8 mouse cellular contexts compared by ENCODE assay signal in genomic region chr12:102703111-102703412, GRCm38 (mm10). TPM values are rescaled to one million over a fixed set of nuclear protein-coding genes. Genes with fewer than 3 reads are reported as not detected.
DNase-seq lines count a peak whose midpoint lies in the region; ATAC-seq lines count a peak whose summit lies in the region.

No protein-coding gene starts in this region.

- peak overlapping the region; percentile 27; the same call in 1 of the 2 replicates for H3K9ac ChIP-seq in midbrain, embryonic 15.5 days

- peaks cover 72% of the 10 kb centered on the region for H3K4me1 ChIP-seq in forebrain, embryonic 10.5 days
- peaks cover 56% of the 10 kb centered on the region for H3K4me1 ChIP-seq in midbrain, embryonic 15.5 days

- peak overlapping the region; percentile 92 for H3K27ac ChIP-seq in forebrain, embryonic 10.5 days
- peak overlapping the region; percentile 64 for H3K27ac ChIP-seq in midbrain, embryonic 15.5 days

- peak overlapping the region; percentile 80 for H3K4me3 ChIP-seq in forebrain, embryonic 10.5 days
- H3K4me3 ChIP-seq in midbrain, embryonic 15.5 days, result peak overlapping the region; percentile 79

- intact Hi-C loops in gastrocnemius, postnatal 36 days (cut with DNase I), result no loop called here

- peak; percentile 71 for DNase-seq in layer of hippocampus, adult 11-12 months (ENCODE audit: low spot score)
- DNase-seq in layer of hippocampus, adult 9-10 months (ENCODE audit: low spot score), result no peak
- DNase-seq in adipocyte (ENCODE audit: low spot score), result peak; percentile 46
- no peak for DNase-seq in forebrain, embryonic 10.5 days (ENCODE audit: extremely low spot score, low spot score)
- peak; percentile 61 for DNase-seq in kidney, postnatal 10 days
- no peak for DNase-seq in urinary bladder, postnatal 10 days (ENCODE audit: low spot score)
- no peak for DNase-seq in gastrocnemius, postnatal 36 days

- H3K4me2 ChIP-seq in midbrain, embryonic 15.5 days, result peak overlapping the region; percentile 75

- peaks cover 28% of the 10 kb centered on the region for H3K27me3 ChIP-seq in forebrain, embryonic 10.5 days (ENCODE audit: poor library complexity, severe bottlenecking)
- no peaks in the 10 kb centered on the region for H3K27me3 ChIP-seq in midbrain, embryonic 15.5 days (replicated peaks)

- no peak for ATAC-seq in midbrain, embryonic 15.5 days (replicated peaks)

- WGBS in forebrain, embryonic 10.5 days, result 5% methylated on average over 4 of the region's 4 CpGs
- 2% methylated on average over 4 of the region's 4 CpGs for WGBS in midbrain, embryonic 15.5 days

- H3K9me3 ChIP-seq in forebrain, embryonic 10.5 days, result no peaks in the 10 kb centered on the region
- H3K9me3 ChIP-seq in midbrain, embryonic 15.5 days, result no peaks in the 10 kb centered on the region

- peaks cover 7% of the 10 kb centered on the region; the same call in 1 of the 2 replicates for H3K36me3 ChIP-seq in forebrain, embryonic 10.5 days (replicated peaks)
- no peaks in the 10 kb centered on the region for H3K36me3 ChIP-seq in midbrain, embryonic 15.5 days (replicated peaks)

RNA-seq across cellular contexts. Expression of gene Itpk1, which starts 1.7 kb away (rescaled TPM):
- polyA plus RNA-seq in forebrain, embryonic 10.5 days (2016; fragmentation: Nextera tagmentation; extraction: Ambion mirVana), result 16.5 and 18.5 TPM in 2 replicates
- 34.1 and 34.6 TPM in 2 replicates for polyA plus RNA-seq in midbrain, embryonic 15.5 days (2015; fragmentation: Nextera tagmentation; extraction: Ambion mirVana)
- total RNA-seq in gastrocnemius, postnatal 36 days (2021), result 1 to 10 TPM; 6.3 to 8.4 TPM

RNA-seq across cellular contexts. Expression of gene Moap1, which starts 40.4 kb away (rescaled TPM):
- 33.8 and 36.5 TPM in 2 replicates for polyA plus RNA-seq in forebrain, embryonic 10.5 days (2016; fragmentation: Nextera tagmentation; extraction: Ambion mirVana)
- polyA plus RNA-seq in midbrain, embryonic 15.5 days (2015; fragmentation: Nextera tagmentation; extraction: Ambion mirVana), result 73.2 and 73.3 TPM in 2 replicates
- total RNA-seq in gastrocnemius, postnatal 36 days (2021), result 1 to 10 TPM; 3.2 to 5.4 TPM

RNA-seq across cellular contexts. Expression of gene Tmem251, which starts 40.5 kb away (rescaled TPM):
- 12.0 and 14.2 TPM in 2 replicates for polyA plus RNA-seq in forebrain, embryonic 10.5 days (2016; fragmentation: Nextera tagmentation; extraction: Ambion mirVana)
- polyA plus RNA-seq in midbrain, embryonic 15.5 days (2015; fragmentation: Nextera tagmentation; extraction: Ambion mirVana), result 11.9 and 13.2 TPM in 2 replicates
- total RNA-seq in gastrocnemius, postnatal 36 days (2021), result 1 to 10 TPM; 2.0 to 2.2 TPM

RNA-seq across cellular contexts. Expression of gene Gm28051, which starts 54.5 kb away (rescaled TPM):
- polyA plus RNA-seq in forebrain, embryonic 10.5 days (2016; fragmentation: Nextera tagmentation; extraction: Ambion mirVana), result not detected in 2 replicates
- polyA plus RNA-seq in midbrain, embryonic 15.5 days (2015; fragmentation: Nextera tagmentation; extraction: Ambion mirVana), result not detected in 2 replicates
- total RNA-seq in gastrocnemius, postnatal 36 days (2021), result not detected

RNA-seq across cellular contexts. Expression of gene Gon7, which starts 54.5 kb away (rescaled TPM):
- polyA plus RNA-seq in forebrain, embryonic 10.5 days (2016; fragmentation: Nextera tagmentation; extraction: Ambion mirVana), result 47.9 and 52.4 TPM in 2 replicates
- 46.7 and 51.0 TPM in 2 replicates for polyA plus RNA-seq in midbrain, embryonic 15.5 days (2015; fragmentation: Nextera tagmentation; extraction: Ambion mirVana)
- 1 to 10 TPM; 7.7 to 8.5 TPM for total RNA-seq in gastrocnemius, postnatal 36 days (2021)

Comparison
In these comparisons a context has a peak if more than half of its experiments do, and no peak if none do; other contexts are left out.
1. DNase-seq: peak in layer of hippocampus, adult 11-12 months (single experiment), adipocyte (single experiment) and kidney, postnatal 10 days (single experiment); none in layer of hippocampus, adult 9-10 months (single experiment), forebrain, embryonic 10.5 days (single experiment), urinary bladder, postnatal 10 days (single experiment) and gastrocnemius, postnatal 36 days (0 of 2).